Mouse (Mus musculus): ENCODE results near the gene Ogdhl. TPM values are rescaled to one million over a fixed set of nuclear protein-coding genes. Genes with fewer than 3 reads are reported as not detected.
A peak's percentile ranks its signal among the peaks of the same experiment; 100 is the strongest.

Ogdhl gene
- polyA plus RNA-seq (2015; fragmentation: Nextera tagmentation; extraction: Ambion mirVana), result 20.9 and 22.4 TPM in 2 replicates

- peak within 1 kb of the TSS; percentile 70 for H3K4me3 ChIP-seq
- H3K36me3 ChIP-seq, result no peaks in the 10 kb centered on the region
- peak within 1 kb of the TSS; percentile 79 for H3K9ac ChIP-seq
- H3K27ac ChIP-seq, result no peak within 1 kb of the TSS
- 2% methylated on average over 50 of the region's 50 CpGs for WGBS
- peaks cover 9% of the 10 kb centered on the region for H3K4me1 ChIP-seq
- H3K9me3 ChIP-seq, result no peaks in the 10 kb centered on the region
- ATAC-seq (ENCODE audit: insufficient number of reproducible peaks, insufficient read depth, low FRiP score, low TSS enrichment, low read depth), result peak; percentile 73
- peak within 1 kb of the TSS; percentile 71 for H3K4me2 ChIP-seq
- no peaks in the 10 kb centered on the region for H3K27me3 ChIP-seq
Observed at GRCm38 (mm10) chr14:32321732-32322685, at the start of gene Ogdhl. Gene Ogdhl (plus strand): TSS chr14:32322019.

- H3K27ac ChIP-seq, result no peak overlapping the region
- ATAC-seq (ENCODE audit: insufficient number of reproducible peaks, insufficient read depth, low FRiP score, low TSS enrichment, low read depth), result no peak
- no peak overlapping the region for H3K9ac ChIP-seq
- H3K36me3 ChIP-seq, result peaks cover 4% of the 10 kb centered on the region; the same call in 1 of the 2 replicates
- no peaks in the 10 kb centered on the region for H3K27me3 ChIP-seq
- no peak overlapping the region for H3K4me2 ChIP-seq
- 38% methylated on average over 12 of the region's 12 CpGs for WGBS
- H3K9me3 ChIP-seq, result no peaks in the 10 kb centered on the region
- no peaks in the 10 kb centered on the region for H3K4me1 ChIP-seq
- no peak overlapping the region for H3K4me3 ChIP-seq
Observed at GRCm38 (mm10) chr14:32301622-32302021, 20.2 kb upstream of the Ogdhl start.

- no peaks in the 10 kb centered on the region for H3K4me1 ChIP-seq
- no peak overlapping the region for H3K27ac ChIP-seq
Observed at GRCm38 (mm10) chr14:32302423-32302822, 19.4 kb upstream of the Ogdhl start.

GRCm38 (mm10) chr14:32304921-32305320 is 16.9 kb upstream of the Ogdhl start:
- no peak for ATAC-seq (ENCODE audit: insufficient number of reproducible peaks, insufficient read depth, low FRiP score, low TSS enrichment, low read depth)
- no peak overlapping the region for H3K4me2 ChIP-seq
- no peaks in the 10 kb centered on the region for H3K4me1 ChIP-seq
- no peak overlapping the region for H3K4me3 ChIP-seq
- H3K36me3 ChIP-seq, result 0 out of 2 replicates have a peak, but pooled peaks cover 4% of the 10 kb centered on the region
- no peaks in the 10 kb centered on the region for H3K27me3 ChIP-seq
- no peak overlapping the region for H3K9ac ChIP-seq
- no peak overlapping the region for H3K27ac ChIP-seq
- no peaks in the 10 kb centered on the region for H3K9me3 ChIP-seq
- 93% methylated on average over 8 of the region's 8 CpGs for WGBS

More at GRCm38 (mm10) chr14:32302423-32302822, 19.4 kb upstream of the Ogdhl start:
- no peak for ATAC-seq (ENCODE audit: insufficient number of reproducible peaks, insufficient read depth, low FRiP score, low TSS enrichment, low read depth)
- no peaks in the 10 kb centered on the region for H3K27me3 ChIP-seq
- H3K36me3 ChIP-seq, result peaks cover 4% of the 10 kb centered on the region; the same call in 1 of the 2 replicates
- H3K4me3 ChIP-seq, result no peak overlapping the region
- no peaks in the 10 kb centered on the region for H3K9me3 ChIP-seq
- H3K9ac ChIP-seq, result no peak overlapping the region
- WGBS, result 90% methylated on average over 7 of the region's 7 CpGs
- H3K4me2 ChIP-seq, result no peak overlapping the region

- no peaks in the 10 kb centered on the region for H3K27me3 ChIP-seq
- 44% methylated on average over 8 of the region's 8 CpGs for WGBS
- ATAC-seq (ENCODE audit: insufficient number of reproducible peaks, insufficient read depth, low FRiP score, low TSS enrichment, low read depth), result no peak
Observed at GRCm38 (mm10) chr14:32309876-32310275, 11.9 kb upstream of the Ogdhl start.

GRCm38 (mm10) chr14:32311381-32312035 is 10.3 kb upstream of the Ogdhl start:
- ATAC-seq (ENCODE audit: insufficient number of reproducible peaks, insufficient read depth, low FRiP score, low TSS enrichment, low read depth), result no peak
- Histone ChIP-seq H3K9ac (no peak overlapping the region), H3K4me2 (no peak overlapping the region), H3K27me3 (no peaks in the 10 kb centered on the region), H3K4me1 (no peaks in the 10 kb centered on the region), H3K9me3 (no peaks in the 10 kb centered on the region), H3K4me3 (no peak overlapping the region), H3K36me3 (no peaks in the 10 kb centered on the region), H3K27ac (no peak overlapping the region)
- 86% methylated on average over 2 of the region's 2 CpGs for WGBS

More at GRCm38 (mm10) chr14:32309876-32310275, 11.9 kb upstream of the Ogdhl start:
- Histone ChIP-seq H3K4me2 (no peak overlapping the region), H3K4me3 (no peak overlapping the region), H3K9ac (no peak overlapping the region), H3K36me3 (no peaks in the 10 kb centered on the region), H3K9me3 (no peaks in the 10 kb centered on the region), H3K27ac (no peak overlapping the region), H3K4me1 (no peaks in the 10 kb centered on the region)

- Histone ChIP-seq H3K27me3 (no peaks in the 10 kb centered on the region), H3K9ac (no peak overlapping the region), H3K4me3 (no peak overlapping the region), H3K27ac (no peak overlapping the region), H3K4me2 (no peak overlapping the region), H3K9me3 (no peaks in the 10 kb centered on the region), H3K4me1 (peaks cover 8% of the 10 kb centered on the region), H3K36me3 (no peaks in the 10 kb centered on the region)
- ATAC-seq (ENCODE audit: insufficient number of reproducible peaks, insufficient read depth, low FRiP score, low TSS enrichment, low read depth), result no peak
- WGBS, result 12% methylated on average over 4 of the region's 4 CpGs
Observed at GRCm38 (mm10) chr14:32317822-32318221, 4.0 kb upstream of the Ogdhl start.

GRCm38 (mm10) chr14:32323221-32323620 is 1.4 kb downstream of the Ogdhl start:
- ATAC-seq (ENCODE audit: insufficient number of reproducible peaks, insufficient read depth, low FRiP score, low TSS enrichment, low read depth), result no peak
- Histone ChIP-seq H3K4me2 (no peak overlapping the region), H3K27ac (no peak overlapping the region), H3K27me3 (no peaks in the 10 kb centered on the region), H3K4me3 (no peak overlapping the region), H3K4me1 (peaks cover 9% of the 10 kb centered on the region), H3K9ac (no peak overlapping the region; the same call in 1 of the 2 replicates), H3K9me3 (no peaks in the 10 kb centered on the region), H3K36me3 (no peaks in the 10 kb centered on the region)
- 89% methylated on average over 5 of the region's 5 CpGs for WGBS

GRCm38 (mm10) chr14:32327366-32327765 is 5.5 kb downstream of the Ogdhl start:
- Histone ChIP-seq H3K36me3 (no peaks in the 10 kb centered on the region), H3K4me3 (no peak overlapping the region), H3K9me3 (no peaks in the 10 kb centered on the region), H3K4me1 (peaks cover 8% of the 10 kb centered on the region), H3K4me2 (no peak overlapping the region), H3K9ac (no peak overlapping the region), H3K27me3 (no peaks in the 10 kb centered on the region), H3K27ac (no peak overlapping the region)
- ATAC-seq (ENCODE audit: insufficient number of reproducible peaks, insufficient read depth, low FRiP score, low TSS enrichment, low read depth), result no peak
- WGBS, result 90% methylated on average over 9 of the region's 9 CpGs

- H3K9me3 ChIP-seq, result no peaks in the 10 kb centered on the region
- WGBS, result 78% methylated on average over 20 of the region's 20 CpGs
- H3K27ac ChIP-seq, result no peak overlapping the region
- no peaks in the 10 kb centered on the region for H3K27me3 ChIP-seq
- no peak overlapping the region for H3K4me2 ChIP-seq
- H3K4me3 ChIP-seq, result no peak overlapping the region
- H3K4me1 ChIP-seq, result 0 out of 2 replicates have a peak, but pooled peaks cover 7% of the 10 kb centered on the region
- H3K9ac ChIP-seq, result no peak overlapping the region
- no peak for ATAC-seq (ENCODE audit: insufficient number of reproducible peaks, insufficient read depth, low FRiP score, low TSS enrichment, low read depth)
- H3K36me3 ChIP-seq, result peaks cover 39% of the 10 kb centered on the region
Observed at GRCm38 (mm10) chr14:32332515-32333445, 11.0 kb downstream of the Ogdhl start.

GRCm38 (mm10) chr14:32336021-32336420 is 14.2 kb downstream of the Ogdhl start:
- no peak overlapping the region for H3K4me3 ChIP-seq
- WGBS, result 86% methylated on average over 6 of the region's 6 CpGs
- H3K27ac ChIP-seq, result no peak overlapping the region
- no peaks in the 10 kb centered on the region for H3K9me3 ChIP-seq
- H3K9ac ChIP-seq, result no peak overlapping the region
- no peak for ATAC-seq (ENCODE audit: insufficient number of reproducible peaks, insufficient read depth, low FRiP score, low TSS enrichment, low read depth)
- no peak overlapping the region for H3K4me2 ChIP-seq
- peaks cover 71% of the 10 kb centered on the region for H3K36me3 ChIP-seq
- H3K4me1 ChIP-seq, result 0 out of 2 replicates have a peak, but pooled peaks cover 7% of the 10 kb centered on the region
- H3K27me3 ChIP-seq, result no peaks in the 10 kb centered on the region
